Mouse (Mus musculus): Measurements from ENCODE around the gene Gga1. TPM values are rescaled to one million over a fixed set of nuclear protein-coding genes. Genes with fewer than 3 reads are reported as not detected.
A peak's percentile ranks its signal among the peaks of the same experiment; 100 is the strongest.

The Gga1 gene
- total and polyA plus RNA-seq, 3 experiments = 42.2 to 52.7 (median 44.4) TPM

- H3K9ac ChIP-seq (ENCODE audit: low read depth, low read length) = 0 out of 2 replicates have a peak overlapping the region, but pooled peaks have one; percentile 12
- peak overlapping the region; percentile 2; the same call in 1 of the 2 replicates for H3K27ac ChIP-seq
- intact Hi-C loops (cut with DNase I) = loop anchor here (5.0 kb wide), 2 partner anchors 34 to 229 kb away; no protein-coding TSS in a partner anchor
Measured at GRCm38 (mm10) chr15:78851505-78852153, 25.4 kb upstream of the Gga1 start.

GRCm38 (mm10) chr15:78855303-78855965 is 21.6 kb upstream of the Gga1 start, which contains the start of gene Lgals2:
Gene Lgals2, minus strand, starts transcription at chr15:78855529.
- intact Hi-C loops (cut with DNase I) = no loop called here
- H3K79me2 ChIP-seq (replicated peaks; ENCODE audit: control insufficient read depth, insufficient read depth, low read length) = no peaks in the 10 kb centered on the region
- WGBS = 49% methylated on average over 8 of the region's 8 CpGs

More at GRCm38 (mm10) chr15:78851505-78852153, 25.4 kb upstream of the Gga1 start:
- DNase-seq = peak; percentile 90 to 93
- no peak overlapping the region for H3K4me3 ChIP-seq
- H3K36me3 ChIP-seq (ENCODE audit: control insufficient read depth, insufficient read depth, low read length) = peaks cover 17% of the 10 kb centered on the region
- H3K4me1 ChIP-seq (ENCODE audit: control insufficient read depth, insufficient read depth, low read length) = peaks cover 22% of the 10 kb centered on the region
- H3K79me2 ChIP-seq (replicated peaks; ENCODE audit: control insufficient read depth, insufficient read depth, low read length) = peaks cover 6% of the 10 kb centered on the region; the same call in 1 of the 2 replicates
- TF ChIP-seq POLR2A (IDR thresholded peaks at IDR 0.05; ENCODE audit: insufficient read depth, low read depth, low read length) (peak; percentile 54; the same call in 1 of the 2 replicates), EP300 (IDR thresholded peaks at IDR 0.05; ENCODE audit: insufficient read depth, low read depth, low read length) (peak; percentile 88; the same call in 1 of the 2 replicates), CTCF (IDR thresholded peaks at IDR 0.05) (no peak; the same call in 1 of the 2 replicates)
- 6% methylated on average over 13 of the region's 13 CpGs for WGBS
- no peaks in the 10 kb centered on the region for H3K27me3 ChIP-seq (ENCODE audit: control insufficient read depth, insufficient read depth, low read length)

GRCm38 (mm10) chr15:78857009-78857408 is 20.0 kb upstream of the Gga1 start:
- Histone ChIP-seq H3K4me1 (ENCODE audit: control insufficient read depth, insufficient read depth, low read length) (peaks cover 2% of the 10 kb centered on the region), H3K27ac (no peak overlapping the region), H3K79me2 (replicated peaks; ENCODE audit: control insufficient read depth, insufficient read depth, low read length) (no peaks in the 10 kb centered on the region), H3K36me3 (ENCODE audit: control insufficient read depth, insufficient read depth, low read length) (no peaks in the 10 kb centered on the region), H3K4me3 (no peak overlapping the region), H3K27me3 (ENCODE audit: control insufficient read depth, insufficient read depth, low read length) (no peaks in the 10 kb centered on the region), H3K9ac (ENCODE audit: low read depth, low read length) (no peak overlapping the region)
- peak in 1 of 2 experiments; percentile 78 for DNase-seq
- TF ChIP-seq POLR2A (IDR thresholded peaks at IDR 0.05; ENCODE audit: insufficient read depth, low read depth, low read length) (no peak), CTCF (IDR thresholded peaks at IDR 0.05) (no peak), EP300 (IDR thresholded peaks at IDR 0.05; ENCODE audit: insufficient read depth, low read depth, low read length) (no peak)
- intact Hi-C loops (cut with DNase I) = no loop called here
- WGBS = 22% methylated on average over 7 of the region's 7 CpGs

More at GRCm38 (mm10) chr15:78855303-78855965, 21.6 kb upstream of the Gga1 start, which contains the start of gene Lgals2:
- Histone ChIP-seq H3K9ac (ENCODE audit: low read depth, low read length) (no peak within 1 kb of the TSS), H3K36me3 (ENCODE audit: control insufficient read depth, insufficient read depth, low read length) (no peaks in the 10 kb centered on the region), H3K27me3 (ENCODE audit: control insufficient read depth, insufficient read depth, low read length) (no peaks in the 10 kb centered on the region), H3K27ac (no peak within 1 kb of the TSS), H3K4me3 (no peak within 1 kb of the TSS), H3K4me1 (ENCODE audit: control insufficient read depth, insufficient read depth, low read length) (peaks cover 7% of the 10 kb centered on the region)
- DNase-seq = no peak
- TF ChIP-seq CTCF (IDR thresholded peaks at IDR 0.05) (no peak), POLR2A (IDR thresholded peaks at IDR 0.05; ENCODE audit: insufficient read depth, low read depth, low read length) (no peak), EP300 (IDR thresholded peaks at IDR 0.05; ENCODE audit: insufficient read depth, low read depth, low read length) (no peak)

GRCm38 (mm10) chr15:78859311-78859710 is 17.7 kb upstream of the Gga1 start:
- no peaks in the 10 kb centered on the region for H3K27me3 ChIP-seq (ENCODE audit: control insufficient read depth, insufficient read depth, low read length)
- H3K27ac ChIP-seq = no peak overlapping the region
- no peak overlapping the region for H3K9ac ChIP-seq (ENCODE audit: low read depth, low read length)
- WGBS = 70% methylated on average over 4 of the region's 4 CpGs
- H3K4me1 ChIP-seq (ENCODE audit: control insufficient read depth, insufficient read depth, low read length) = no peaks in the 10 kb centered on the region; the same call in 1 of the 2 replicates
- no peaks in the 10 kb centered on the region for H3K36me3 ChIP-seq (ENCODE audit: control insufficient read depth, insufficient read depth, low read length)
- DNase-seq = no peak
- intact Hi-C loops (cut with DNase I) = no loop called here
- no peak overlapping the region for H3K4me3 ChIP-seq
- no peak for TF ChIP-seq EP300 (IDR thresholded peaks at IDR 0.05; ENCODE audit: insufficient read depth, low read depth, low read length)
- no peak for TF ChIP-seq CTCF (IDR thresholded peaks at IDR 0.05)
- TF ChIP-seq POLR2A (IDR thresholded peaks at IDR 0.05; ENCODE audit: insufficient read depth, low read depth, low read length) = no peak
- H3K79me2 ChIP-seq (replicated peaks; ENCODE audit: control insufficient read depth, insufficient read depth, low read length) = no peaks in the 10 kb centered on the region

- H3K79me2 ChIP-seq (replicated peaks; ENCODE audit: control insufficient read depth, insufficient read depth, low read length) = no peaks in the 10 kb centered on the region
- H3K27me3 ChIP-seq (ENCODE audit: control insufficient read depth, insufficient read depth, low read length) = no peaks in the 10 kb centered on the region
- 35% methylated on average over 6 of the region's 6 CpGs for WGBS
- H3K4me3 ChIP-seq = no peak overlapping the region
- TF ChIP-seq POLR2A (IDR thresholded peaks at IDR 0.05; ENCODE audit: insufficient read depth, low read depth, low read length) (no peak), EP300 (IDR thresholded peaks at IDR 0.05; ENCODE audit: insufficient read depth, low read depth, low read length) (no peak), CTCF (IDR thresholded peaks at IDR 0.05) (no peak)
- H3K4me1 ChIP-seq (ENCODE audit: control insufficient read depth, insufficient read depth, low read length) = no peaks in the 10 kb centered on the region; the same call in 1 of the 2 replicates
- intact Hi-C loops (cut with DNase I) = no loop called here
- no peak for DNase-seq
- no peak overlapping the region for H3K27ac ChIP-seq
- H3K9ac ChIP-seq (ENCODE audit: low read depth, low read length) = no peak overlapping the region
- no peaks in the 10 kb centered on the region for H3K36me3 ChIP-seq (ENCODE audit: control insufficient read depth, insufficient read depth, low read length)
Measured at GRCm38 (mm10) chr15:78859714-78860113, 17.3 kb upstream of the Gga1 start.

Data from heart, adult 2 months (tissue).